Mouse (Mus musculus): ENCODE measurements around the gene 2810021J22Rik. TPM values are rescaled to one million over a fixed set of nuclear protein-coding genes. Genes with fewer than 3 reads are reported as not detected.
A peak's percentile ranks its signal among the peaks of the same experiment; 100 is the strongest.

The 2810021J22Rik gene
- polyA plus RNA-seq, 1 experiment = 4.0 TPM

DNA sequence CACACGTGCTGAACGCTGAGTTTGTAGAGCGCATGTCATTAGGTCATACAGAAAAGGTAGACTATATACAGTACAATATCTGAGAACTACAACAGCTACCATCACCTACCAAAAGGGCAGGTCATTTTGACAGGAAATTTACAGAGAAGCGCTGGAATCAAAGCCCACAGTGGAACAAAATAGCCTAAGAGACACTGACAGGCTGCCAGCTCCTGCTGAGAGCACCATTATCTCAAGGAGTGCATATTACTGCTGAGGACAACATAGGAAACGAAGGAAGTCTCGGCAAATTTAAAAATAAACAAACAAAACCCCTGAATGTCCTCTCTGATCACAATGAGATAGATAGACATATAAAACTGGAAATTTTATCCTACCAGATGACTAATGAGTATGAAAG is 30.5 kb downstream of the 2810021J22Rik start:
- WGBS = 98% methylated on average over 6 of the region's 6 CpGs
- no peak for TF ChIP-seq POLR2A (IDR thresholded peaks at IDR 0.05; ENCODE audit: low read depth, low read length)
- TF ChIP-seq CTCF (IDR thresholded peaks at IDR 0.05; ENCODE audit: extremely low read depth, insufficient read depth, insufficient read length, insufficient replicate concordance) = no peak
- H3K36me3 ChIP-seq (ENCODE audit: control insufficient read depth, insufficient read depth, low read length) = peaks cover 36% of the 10 kb centered on the region

DNA sequence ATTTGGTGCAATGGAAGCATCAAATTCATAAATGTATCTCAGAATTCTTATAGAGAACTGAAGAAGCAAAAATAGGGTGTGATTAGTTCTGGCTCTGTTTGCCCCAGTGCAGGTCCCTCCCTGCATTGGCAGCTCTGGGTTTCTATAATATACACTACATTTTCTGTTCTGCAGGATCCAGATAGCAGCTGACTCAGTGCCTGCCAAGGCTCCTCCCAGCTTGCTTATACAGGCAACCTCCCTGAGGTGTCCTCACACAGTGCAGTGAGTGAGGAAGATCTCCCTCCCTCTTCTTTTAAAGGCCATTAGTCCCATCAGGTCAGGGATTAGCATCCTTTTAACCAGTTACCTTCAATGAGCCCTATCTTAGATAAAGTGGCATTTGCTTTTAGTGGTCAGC is 34.1 kb downstream of the 2810021J22Rik start:
- H3K4me3 ChIP-seq (ENCODE audit: extremely low read depth, insufficient read depth, insufficient read length) = no peak overlapping the region
- no peak for DNase-seq (ENCODE audit: low read depth in 1 of 2, low spot score in 2 of 2)
- H3K36me3 ChIP-seq (ENCODE audit: control insufficient read depth, insufficient read depth, low read length) = peaks cover 22% of the 10 kb centered on the region
- H3K27ac ChIP-seq (ENCODE audit: insufficient read depth, low read length) = no peak overlapping the region
- no peak for TF ChIP-seq CTCF (IDR thresholded peaks at IDR 0.05; ENCODE audit: extremely low read depth, insufficient read depth, insufficient read length, insufficient replicate concordance)
- no peak for TF ChIP-seq POLR2A (IDR thresholded peaks at IDR 0.05; ENCODE audit: low read depth, low read length)
- H3K4me1 ChIP-seq (ENCODE audit: control insufficient read depth, insufficient read depth, insufficient read length) = peaks cover 2% of the 10 kb centered on the region; the same call in 1 of the 2 replicates
- no peaks in the 10 kb centered on the region for H3K27me3 ChIP-seq (ENCODE audit: control insufficient read depth, insufficient read depth, low read length)

More for the DNA sequence above, 30.5 kb downstream of the 2810021J22Rik start:
- DNase-seq (ENCODE audit: low read depth in 1 of 2, low spot score in 2 of 2) = no peak
- Histone ChIP-seq H3K4me3 (ENCODE audit: extremely low read depth, insufficient read depth, insufficient read length) (no peak overlapping the region), H3K4me1 (ENCODE audit: control insufficient read depth, insufficient read depth, insufficient read length) (no peaks in the 10 kb centered on the region), H3K27me3 (ENCODE audit: control insufficient read depth, insufficient read depth, low read length) (no peaks in the 10 kb centered on the region), H3K27ac (ENCODE audit: insufficient read depth, low read length) (no peak overlapping the region)

DNA sequence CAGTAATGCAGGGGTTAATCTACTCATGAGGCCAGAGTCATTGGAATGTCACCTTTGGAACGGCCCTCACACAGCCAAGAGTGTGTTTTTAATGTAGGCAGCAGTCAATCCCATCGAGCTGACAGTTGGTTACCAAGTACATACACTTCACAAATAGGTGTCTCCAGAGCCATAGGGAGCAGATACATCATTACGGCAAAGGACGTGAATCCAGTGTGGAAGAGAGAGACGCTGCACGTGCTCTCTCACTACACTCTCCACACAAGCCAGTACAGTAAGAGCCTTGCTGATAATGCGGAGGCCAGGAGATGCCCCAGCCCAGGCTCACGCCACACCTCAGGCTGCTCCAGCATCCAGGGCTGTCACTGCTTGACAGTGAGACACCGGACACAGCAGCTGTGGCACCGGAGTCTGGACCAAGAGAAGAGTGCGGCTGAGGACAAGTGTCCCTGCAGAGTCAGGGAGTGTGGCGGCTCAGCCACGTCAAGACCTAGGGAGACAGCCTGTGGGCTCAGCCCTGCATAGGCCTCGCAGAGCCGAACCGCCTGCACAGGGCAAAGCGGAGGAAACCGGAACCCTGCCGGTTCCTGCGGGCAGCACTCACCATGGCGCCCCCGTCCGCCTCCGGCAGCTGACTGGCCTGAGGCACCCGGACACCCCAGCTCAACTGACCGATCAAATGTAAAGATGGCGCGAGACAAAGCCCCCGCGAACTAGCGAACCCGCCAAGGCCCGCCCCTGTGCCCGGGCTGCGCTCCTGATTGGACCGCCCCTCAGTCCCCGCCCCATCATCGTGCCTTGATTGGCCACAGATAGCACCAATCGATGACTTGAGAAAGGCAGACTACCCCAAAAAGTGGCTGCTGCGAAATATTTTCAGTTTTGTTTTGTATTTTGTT is 36.7 kb downstream of the 2810021J22Rik start, which contains the start of gene Zfp39:
Gene Zfp39 (minus strand): TSS at position 715 of the 899 bp plus-strand sequence.
- peak; percentile 82 to 96 for DNase-seq (ENCODE audit: low read depth in 1 of 2, low spot score in 2 of 2)
- Histone ChIP-seq H3K4me3 (ENCODE audit: extremely low read depth, insufficient read depth, insufficient read length) (peak within 1 kb of the TSS; percentile 87), H3K4me1 (ENCODE audit: control insufficient read depth, insufficient read depth, insufficient read length) (peaks cover 2% of the 10 kb centered on the region; the same call in 1 of the 2 replicates), H3K27me3 (ENCODE audit: control insufficient read depth, insufficient read depth, low read length) (no peaks in the 10 kb centered on the region), H3K36me3 (ENCODE audit: control insufficient read depth, insufficient read depth, low read length) (peaks cover 12% of the 10 kb centered on the region), H3K27ac (ENCODE audit: insufficient read depth, low read length) (peak within 1 kb of the TSS; percentile 89)
- WGBS = under 1% methylated on average over 40 of the region's 40 CpGs
- no peak for TF ChIP-seq CTCF (IDR thresholded peaks at IDR 0.05; ENCODE audit: extremely low read depth, insufficient read depth, insufficient read length, insufficient replicate concordance)
- no peak; the same call in 1 of the 2 replicates for TF ChIP-seq POLR2A (IDR thresholded peaks at IDR 0.05; ENCODE audit: low read depth, low read length)

DNA sequence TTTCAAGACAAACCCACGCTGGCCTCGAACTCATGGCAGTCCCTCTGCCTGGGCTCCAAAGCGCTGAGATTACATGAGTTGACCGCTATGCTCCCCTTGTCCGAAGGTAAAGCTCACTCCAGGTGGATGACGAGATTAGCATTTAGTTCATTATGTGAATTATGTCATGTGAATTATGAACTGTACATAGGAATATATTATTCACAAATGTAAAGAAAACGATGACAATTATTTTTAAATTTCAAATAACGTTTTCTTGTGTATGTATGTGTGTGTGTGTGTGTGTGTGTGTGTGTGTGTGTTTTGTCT is 37.3 kb downstream of the 2810021J22Rik start:
- H3K27ac ChIP-seq (ENCODE audit: insufficient read depth, low read length) = peak overlapping the region; percentile 89
- DNase-seq (ENCODE audit: low read depth in 1 of 2, low spot score in 2 of 2) = no peak
- peak overlapping the region; percentile 87 for H3K4me3 ChIP-seq (ENCODE audit: extremely low read depth, insufficient read depth, insufficient read length)
- TF ChIP-seq CTCF (IDR thresholded peaks at IDR 0.05; ENCODE audit: extremely low read depth, insufficient read depth, insufficient read length, insufficient replicate concordance) (no peak), POLR2A (IDR thresholded peaks at IDR 0.05; ENCODE audit: low read depth, low read length) (no peak)
- H3K36me3 ChIP-seq (ENCODE audit: control insufficient read depth, insufficient read depth, low read length) = peaks cover 8% of the 10 kb centered on the region
- 2% methylated on average over 8 of the region's 8 CpGs for WGBS
- no peaks in the 10 kb centered on the region for H3K27me3 ChIP-seq (ENCODE audit: control insufficient read depth, insufficient read depth, low read length)
- peaks cover 2% of the 10 kb centered on the region; the same call in 1 of the 2 replicates for H3K4me1 ChIP-seq (ENCODE audit: control insufficient read depth, insufficient read depth, insufficient read length)

DNA sequence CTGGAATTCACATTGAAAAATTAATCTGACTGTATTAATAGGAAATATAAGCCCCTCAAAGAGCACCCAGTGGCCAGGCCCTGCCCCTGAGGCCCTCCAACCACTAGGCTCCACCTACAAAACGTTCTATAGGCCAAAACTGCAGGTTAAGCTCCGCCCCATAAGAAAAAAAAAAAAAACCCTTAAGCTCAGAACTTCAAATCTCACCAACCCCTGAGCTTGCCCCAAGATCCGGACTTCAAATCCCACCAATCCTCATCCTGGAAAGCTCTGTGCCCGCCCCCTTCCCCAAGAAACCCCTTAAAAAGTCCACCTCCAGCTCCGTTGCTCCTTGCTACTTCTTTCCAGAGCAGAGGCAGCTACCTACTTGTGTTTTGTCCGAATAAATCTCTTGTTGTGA is 37.8 kb downstream of the 2810021J22Rik start:
- Histone ChIP-seq H3K4me3 (ENCODE audit: extremely low read depth, insufficient read depth, insufficient read length) (no peak overlapping the region), H3K36me3 (ENCODE audit: control insufficient read depth, insufficient read depth, low read length) (peaks cover 8% of the 10 kb centered on the region), H3K27me3 (ENCODE audit: control insufficient read depth, insufficient read depth, low read length) (no peaks in the 10 kb centered on the region), H3K27ac (ENCODE audit: insufficient read depth, low read length) (no peak overlapping the region), H3K4me1 (ENCODE audit: control insufficient read depth, insufficient read depth, insufficient read length) (peaks cover 2% of the 10 kb centered on the region; the same call in 1 of the 2 replicates)
- TF ChIP-seq POLR2A (IDR thresholded peaks at IDR 0.05; ENCODE audit: low read depth, low read length) = no peak
- TF ChIP-seq CTCF (IDR thresholded peaks at IDR 0.05; ENCODE audit: extremely low read depth, insufficient read depth, insufficient read length, insufficient replicate concordance) = no peak
- peak in 1 of 2 experiments; percentile 14 for DNase-seq (ENCODE audit: low read depth in 1 of 2, low spot score in 2 of 2)
- 71% methylated on average over 6 of the region's 6 CpGs for WGBS

DNA sequence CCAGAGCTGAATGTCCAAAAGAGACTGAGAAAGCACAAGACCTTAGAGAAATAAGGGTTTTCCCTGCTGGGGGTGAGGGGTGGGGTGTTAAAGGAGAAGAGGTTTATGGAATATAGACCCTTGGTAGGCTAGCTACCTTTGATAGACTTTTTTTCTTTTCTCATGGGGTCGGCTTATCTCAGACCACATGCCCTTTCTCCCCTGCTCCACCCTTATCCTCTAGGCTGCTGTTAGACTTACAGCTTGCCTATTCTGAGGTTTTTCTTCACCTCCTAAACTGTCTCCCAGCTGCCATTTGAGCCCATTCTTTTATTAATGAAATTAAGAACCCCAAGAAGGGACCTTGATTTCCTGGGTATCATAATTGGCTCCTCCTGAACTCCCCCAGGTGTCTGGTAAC is 46.8 kb downstream of the 2810021J22Rik start:
- H3K27ac ChIP-seq (ENCODE audit: insufficient read depth, low read length) = no peak overlapping the region
- H3K27me3 ChIP-seq (ENCODE audit: control insufficient read depth, insufficient read depth, low read length) = no peaks in the 10 kb centered on the region
- TF ChIP-seq CTCF (IDR thresholded peaks at IDR 0.05; ENCODE audit: extremely low read depth, insufficient read depth, insufficient read length, insufficient replicate concordance) = no peak
- TF ChIP-seq POLR2A (IDR thresholded peaks at IDR 0.05; ENCODE audit: low read depth, low read length) = no peak
- H3K4me1 ChIP-seq (ENCODE audit: control insufficient read depth, insufficient read depth, insufficient read length) = 0 out of 2 replicates have a peak, but pooled peaks cover 2% of the 10 kb centered on the region
- 67% methylated on average over 1 of the region's 1 CpGs for WGBS
- H3K4me3 ChIP-seq (ENCODE audit: extremely low read depth, insufficient read depth, insufficient read length) = no peak overlapping the region
- no peak for DNase-seq (ENCODE audit: low read depth in 1 of 2, low spot score in 2 of 2)
- H3K36me3 ChIP-seq (ENCODE audit: control insufficient read depth, insufficient read depth, low read length) = no peaks in the 10 kb centered on the region

Measured in spleen, adult 2 months (tissue).